Mouse (Mus musculus): ENCODE data around the gene Prkn. TPM values are rescaled to one million over a fixed set of nuclear protein-coding genes. Genes with fewer than 3 reads are reported as not detected.

Gene Prkn
- polyA plus RNA-seq, 1 experiment = 0.40 TPM

DNA sequence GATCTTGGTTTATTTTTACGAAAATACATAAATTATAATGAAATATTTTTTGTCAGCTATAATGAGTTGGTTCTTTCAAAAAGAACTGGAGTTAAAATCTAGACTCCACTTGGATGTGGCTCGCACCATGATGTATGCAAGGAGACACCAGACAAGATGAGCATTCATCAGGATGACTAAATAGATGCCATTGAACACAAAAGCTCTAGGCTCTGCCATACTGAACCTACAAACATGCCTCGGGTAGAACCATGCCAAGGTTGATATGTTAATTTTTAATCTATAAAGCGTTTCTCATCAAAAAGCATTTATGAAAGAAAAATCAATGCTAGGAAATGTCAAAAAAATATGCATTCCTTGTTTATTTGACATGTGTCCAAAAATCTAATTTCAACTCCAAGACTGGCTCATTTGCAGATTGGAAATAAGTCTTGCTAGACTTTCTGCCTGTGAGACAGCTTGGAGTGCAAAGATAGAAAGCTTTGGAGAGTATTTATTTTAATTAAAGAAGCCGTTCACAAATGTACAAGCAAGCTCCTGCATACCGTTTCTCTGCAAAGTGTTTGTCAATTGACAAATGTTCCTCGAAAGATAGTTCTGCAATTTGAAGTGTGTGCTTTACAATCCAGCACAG lies 1018.7 kb downstream of the Prkn start:
- DNase-seq (ENCODE audit: low read depth, low spot score) = no peak
- WGBS = 69% methylated on average over 7 of the region's 7 CpGs

DNA sequence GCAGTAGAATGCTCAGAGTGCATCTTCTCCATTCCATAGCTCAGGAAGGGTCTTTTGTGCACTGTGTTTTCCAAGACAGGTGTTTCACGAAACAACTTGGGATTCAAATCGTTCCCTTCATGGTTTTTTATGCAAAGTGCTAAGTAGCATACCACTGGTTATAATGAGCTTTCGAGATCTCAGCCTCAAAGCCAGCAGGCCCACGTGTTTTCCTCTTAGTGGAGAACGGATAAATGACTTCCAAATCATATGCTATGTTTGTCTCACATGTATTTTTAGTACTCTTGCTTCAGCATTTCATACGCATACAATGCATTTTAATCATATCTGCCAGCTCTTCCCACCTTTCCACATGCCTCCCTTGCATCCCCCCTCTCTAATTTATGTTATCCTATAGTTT lies 1021.0 kb downstream of the Prkn start:
- 85% methylated on average over 6 of the region's 6 CpGs for WGBS
- no peak for DNase-seq (ENCODE audit: low read depth, low spot score)

DNA sequence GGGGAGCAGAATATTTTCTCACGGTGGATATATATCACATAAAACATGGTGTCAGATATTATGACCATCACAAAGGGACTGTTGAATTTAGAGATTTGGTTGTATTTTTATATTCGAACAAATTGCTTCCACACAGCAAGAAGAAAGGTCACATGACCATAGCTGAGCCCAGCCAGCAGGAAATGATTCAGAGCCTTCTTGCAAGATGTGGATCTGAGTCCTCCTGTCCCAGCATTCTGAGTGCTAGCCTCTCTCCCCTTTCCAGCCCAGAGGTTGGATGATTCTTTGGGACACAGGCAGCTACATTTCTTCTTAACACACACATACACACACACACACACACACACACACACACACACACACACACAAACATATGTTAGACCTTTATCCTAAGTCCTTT lies 1022.2 kb downstream of the Prkn start:
- no peak for DNase-seq (ENCODE audit: low read depth, low spot score)
- 82% methylated on average over 2 of the region's 2 CpGs for WGBS

DNA sequence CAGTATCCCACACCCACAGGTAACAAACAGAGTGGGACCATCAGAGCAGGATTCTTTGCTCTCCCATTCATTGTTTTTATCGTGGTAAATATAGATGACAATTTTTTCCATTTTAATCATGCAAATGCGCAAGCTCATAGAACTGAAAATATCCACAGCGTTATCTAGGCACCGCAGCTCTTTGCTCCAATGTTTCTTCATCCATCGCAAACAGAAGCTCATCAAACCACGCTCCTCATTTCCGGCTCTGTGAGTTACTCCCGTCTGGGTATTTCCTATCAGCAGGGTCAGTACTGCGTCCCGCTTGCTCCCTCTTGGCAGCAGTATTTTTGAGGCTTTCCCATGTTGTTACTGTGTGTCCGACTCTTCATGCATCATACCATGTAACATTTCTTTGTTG lies 1022.8 kb downstream of the Prkn start:
- DNase-seq (ENCODE audit: low read depth, low spot score) = no peak
- WGBS = 92% methylated on average over 11 of the region's 11 CpGs

DNA sequence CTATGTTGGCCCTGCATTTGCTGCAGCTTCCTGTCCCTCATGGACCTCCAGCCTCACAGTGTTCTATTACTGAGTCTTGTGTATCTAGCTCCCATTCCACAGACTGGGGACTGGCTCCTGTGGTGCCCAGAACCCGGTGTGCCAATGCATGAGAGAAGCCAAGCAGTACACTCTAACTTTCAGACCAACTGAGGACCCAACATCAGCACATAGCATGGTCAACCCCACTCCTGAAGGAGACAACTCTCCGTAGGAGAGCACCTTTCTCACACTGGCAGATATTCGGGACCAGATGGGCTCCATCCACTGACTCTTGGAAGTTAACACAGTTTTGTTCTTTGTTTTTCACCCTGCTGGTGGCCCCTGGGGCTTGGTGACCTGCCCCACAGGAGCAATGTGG lies 1026.0 kb downstream of the Prkn start:
- no peak for DNase-seq (ENCODE audit: low read depth, low spot score)
- 79% methylated on average over 3 of the region's 3 CpGs for WGBS

DNA sequence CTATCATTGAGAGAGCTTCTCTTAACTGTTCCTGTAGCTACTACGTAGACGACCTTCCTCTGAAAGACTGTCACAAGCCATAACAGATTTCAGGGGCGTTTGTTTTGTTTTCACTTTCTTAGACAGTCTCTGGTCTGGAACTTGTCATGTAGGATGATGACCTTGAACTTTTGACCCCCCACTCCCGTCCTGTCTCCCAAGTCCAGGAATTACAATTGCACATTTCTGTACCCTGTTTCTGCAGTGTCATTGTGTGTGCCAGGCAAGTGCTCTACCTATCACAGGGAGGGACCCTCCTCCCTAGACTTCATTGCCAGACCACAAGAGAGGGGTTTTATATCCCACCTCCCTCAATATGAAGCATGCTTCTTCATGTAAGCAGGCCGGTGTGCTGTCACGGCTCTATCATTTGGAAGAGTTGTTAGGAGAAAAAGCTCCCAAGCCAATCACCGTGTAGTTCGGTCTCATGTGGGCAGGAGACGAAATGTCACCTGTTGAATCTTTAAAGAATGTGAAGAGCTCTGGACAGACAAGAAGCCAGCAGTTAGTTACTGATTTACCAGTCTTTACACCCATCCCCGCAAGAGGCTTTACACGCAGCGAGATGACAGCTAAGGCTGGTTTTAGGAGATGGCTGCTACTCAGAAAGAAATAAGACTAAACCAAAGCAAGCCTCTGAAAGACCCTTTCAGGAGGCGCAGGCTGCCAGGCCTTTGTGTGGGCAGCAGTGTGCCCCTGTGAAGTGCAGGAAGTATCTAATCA lies 1027.3 kb downstream of the Prkn start:
- DNase-seq (ENCODE audit: low read depth, low spot score) = no peak
- WGBS = 27% methylated on average over 13 of the region's 13 CpGs

DNA sequence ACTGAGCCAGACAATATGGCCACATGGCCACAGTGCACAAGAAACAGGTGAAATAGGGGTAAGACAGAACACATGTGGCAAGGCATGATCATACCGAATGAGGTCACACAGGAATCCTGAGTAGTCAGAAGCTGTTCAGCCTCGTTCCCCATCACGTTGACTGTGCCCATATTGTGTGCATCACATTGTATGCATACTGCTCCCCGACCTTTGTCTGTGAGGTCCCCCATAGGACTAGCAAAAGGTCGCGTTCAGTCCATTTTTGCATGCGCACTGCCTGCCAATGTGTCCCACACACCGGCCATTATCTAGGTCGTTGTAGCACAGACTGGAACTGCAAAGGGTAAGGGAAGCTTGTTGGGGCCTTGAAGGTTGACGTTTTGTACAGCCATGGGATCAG lies 1030.4 kb downstream of the Prkn start:
- DNase-seq (ENCODE audit: low read depth, low spot score) = no peak
- WGBS = 87% methylated on average over 10 of the region's 10 CpGs

DNA sequence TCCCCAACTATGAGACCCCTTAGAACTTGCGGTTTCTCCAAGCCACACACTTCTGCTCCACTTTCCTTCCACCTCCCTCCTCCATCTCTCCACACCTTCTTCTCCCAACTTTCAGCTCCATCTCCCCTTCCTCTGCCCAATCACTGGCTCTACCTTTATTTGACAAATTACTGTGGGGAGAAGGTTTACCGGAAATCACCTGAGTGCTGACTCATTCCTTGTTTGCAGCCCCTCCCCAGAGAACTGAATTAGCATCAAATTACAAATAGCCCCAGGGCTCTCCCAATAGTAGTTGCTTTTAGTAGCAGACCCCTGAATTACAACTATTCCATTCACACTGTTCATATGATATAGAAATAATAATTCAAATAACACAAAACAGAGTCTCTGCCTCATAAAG lies 1036.1 kb downstream of the Prkn start:
- no peak for DNase-seq (ENCODE audit: low read depth, low spot score)
- 63% methylated on average over 2 of the region's 2 CpGs for WGBS

DNA sequence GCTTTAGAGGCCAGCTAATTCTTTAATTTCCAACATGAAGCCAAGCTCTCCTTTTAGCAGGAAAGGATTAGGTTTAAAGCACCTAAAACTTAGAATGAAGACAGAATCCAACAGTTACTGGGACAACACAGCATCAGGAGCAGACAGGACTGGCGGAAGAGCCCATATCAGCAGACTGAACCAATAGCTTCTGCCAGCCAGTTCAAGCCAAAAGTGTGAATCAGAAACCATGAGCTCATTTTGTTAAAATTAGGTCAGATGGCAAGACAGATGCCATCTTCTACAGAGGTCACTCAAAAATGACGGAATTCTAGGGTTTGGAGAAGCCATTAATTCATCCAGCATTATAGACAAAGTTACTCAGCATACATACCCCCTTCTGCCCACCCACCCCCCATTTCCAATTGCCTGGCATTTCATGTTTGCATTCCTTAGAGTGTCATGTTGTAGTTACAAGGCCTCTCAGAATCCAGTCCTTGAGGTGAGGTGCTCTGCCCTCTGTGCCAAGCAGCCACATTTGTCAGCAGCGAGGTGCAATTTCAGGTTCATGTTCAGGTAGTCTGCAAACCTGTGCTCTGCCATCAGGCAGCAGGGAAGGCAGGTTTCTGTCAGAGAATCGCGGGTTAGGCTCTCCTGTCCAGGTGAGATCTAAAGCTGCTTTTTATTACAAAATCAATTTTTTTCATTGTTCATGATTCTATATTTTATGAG lies 1041.1 kb downstream of the Prkn start:
- DNase-seq (ENCODE audit: low read depth, low spot score) = no peak
- WGBS = 72% methylated on average over 5 of the region's 5 CpGs

DNA sequence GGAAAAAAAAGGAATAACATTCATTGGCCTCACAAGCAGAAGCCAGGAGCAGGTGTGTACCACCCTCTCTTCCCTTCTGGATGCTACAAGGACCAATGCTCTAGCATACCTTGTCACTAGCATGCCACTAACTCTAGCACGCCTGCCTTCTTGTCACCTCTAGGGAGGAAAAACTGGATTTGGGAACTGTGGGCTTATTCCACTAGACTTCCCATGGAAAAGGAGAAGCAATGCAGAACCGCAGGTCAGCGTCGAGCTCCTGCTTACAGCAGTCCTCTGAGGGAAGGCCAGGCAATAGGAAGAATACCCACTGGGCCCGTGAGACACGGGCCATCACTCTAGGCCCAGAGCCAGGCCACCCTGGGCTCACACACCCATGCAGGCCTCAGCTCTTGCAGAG lies 1045.4 kb downstream of the Prkn start:
- 94% methylated on average over 6 of the region's 6 CpGs for WGBS
- no peak for DNase-seq (ENCODE audit: low read depth, low spot score)

DNA sequence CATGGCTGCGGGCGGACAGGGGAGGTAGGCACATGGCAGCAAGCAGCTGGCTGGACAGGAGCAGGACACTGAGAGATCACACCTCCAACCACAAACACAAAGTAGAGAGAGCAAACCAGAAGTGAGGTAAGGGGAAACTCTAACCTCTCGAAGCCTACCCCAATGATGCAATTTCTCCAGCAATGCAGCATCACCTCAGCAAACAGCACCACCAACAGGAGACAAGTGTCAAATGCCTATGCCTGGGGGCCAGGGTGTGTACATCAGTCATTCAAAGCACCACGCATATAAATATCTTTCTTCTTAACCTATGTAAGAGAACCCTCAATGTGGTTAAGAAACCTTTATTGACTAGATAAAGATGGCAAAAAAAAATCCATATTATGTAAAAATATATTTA lies 1046.8 kb downstream of the Prkn start:
- 74% methylated on average over 4 of the region's 4 CpGs for WGBS
- no peak for DNase-seq (ENCODE audit: low read depth, low spot score)

DNA sequence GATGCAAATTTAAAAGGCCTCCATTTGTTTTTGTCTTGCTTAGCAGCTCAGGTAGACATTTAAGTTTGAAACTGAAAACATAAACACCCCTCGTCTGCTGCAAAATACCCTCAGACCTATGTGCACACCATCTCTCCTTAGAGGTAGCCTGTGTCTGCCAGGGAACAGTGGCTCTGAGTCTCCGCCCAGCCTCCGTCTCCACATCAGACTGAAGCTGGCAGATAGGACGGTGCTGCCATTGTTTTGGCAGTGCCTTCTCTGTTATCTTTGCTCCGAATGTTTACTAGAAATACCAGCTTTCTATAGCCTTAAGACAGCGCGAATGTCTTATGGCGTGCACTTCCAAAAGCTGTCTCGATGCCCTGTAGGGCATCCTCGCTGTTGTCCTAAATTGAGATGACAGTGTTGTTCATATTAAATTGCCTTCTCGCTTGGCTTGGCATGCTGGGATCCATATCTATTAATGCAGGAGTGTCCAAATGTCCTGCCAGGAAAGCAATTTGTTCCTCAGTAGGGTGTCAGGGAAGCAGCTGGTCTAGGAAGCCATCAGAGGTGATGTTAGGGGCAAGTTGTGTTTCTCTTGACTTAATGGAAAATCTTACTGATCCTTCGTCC lies 1047.5 kb downstream of the Prkn start:
- DNase-seq (ENCODE audit: low read depth, low spot score) = no peak
- 83% methylated on average over 12 of the region's 12 CpGs for WGBS

DNA sequence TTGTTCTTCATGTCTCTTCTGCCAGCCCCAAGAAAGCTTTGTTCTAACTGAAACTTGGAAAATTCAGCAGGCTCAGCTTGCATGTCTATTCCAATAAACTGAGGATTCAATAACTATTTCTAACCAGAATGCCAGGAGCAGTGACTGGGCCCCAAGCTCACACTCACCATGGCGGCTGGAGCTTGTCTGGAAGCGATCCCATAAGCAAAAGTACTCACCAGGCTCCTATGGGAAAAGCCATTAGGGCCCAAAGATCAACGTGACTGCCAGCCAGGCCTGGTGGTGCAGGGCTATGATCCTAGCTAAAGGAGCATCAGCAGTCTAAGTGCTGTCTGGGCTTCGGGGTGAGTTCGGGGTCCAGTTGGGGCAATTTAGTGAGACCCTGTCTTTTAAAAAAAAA lies 1048.6 kb downstream of the Prkn start:
- WGBS = 78% methylated on average over 5 of the region's 5 CpGs
- no peak for DNase-seq (ENCODE audit: low read depth, low spot score)

DNA sequence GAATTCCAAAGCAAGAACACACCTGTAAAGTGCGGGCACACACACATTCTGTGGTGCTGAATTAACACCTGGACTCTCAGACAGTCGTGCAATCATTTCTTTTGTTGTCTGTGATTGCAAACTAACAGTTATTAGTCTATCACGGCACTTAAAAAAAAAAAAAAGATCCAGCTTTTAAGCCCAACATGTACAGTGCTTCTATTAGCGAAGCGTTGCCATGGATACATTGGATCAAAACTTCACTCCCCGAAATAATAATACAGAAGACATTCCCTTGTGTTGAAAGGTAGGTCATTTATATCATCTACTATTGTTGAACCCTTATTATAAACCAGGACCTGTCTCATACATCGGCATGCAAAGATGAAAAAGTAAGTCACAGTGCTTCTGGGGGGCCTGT lies 1060.1 kb downstream of the Prkn start:
- DNase-seq (ENCODE audit: low read depth, low spot score) = no peak
- 83% methylated on average over 7 of the region's 7 CpGs for WGBS

DNA sequence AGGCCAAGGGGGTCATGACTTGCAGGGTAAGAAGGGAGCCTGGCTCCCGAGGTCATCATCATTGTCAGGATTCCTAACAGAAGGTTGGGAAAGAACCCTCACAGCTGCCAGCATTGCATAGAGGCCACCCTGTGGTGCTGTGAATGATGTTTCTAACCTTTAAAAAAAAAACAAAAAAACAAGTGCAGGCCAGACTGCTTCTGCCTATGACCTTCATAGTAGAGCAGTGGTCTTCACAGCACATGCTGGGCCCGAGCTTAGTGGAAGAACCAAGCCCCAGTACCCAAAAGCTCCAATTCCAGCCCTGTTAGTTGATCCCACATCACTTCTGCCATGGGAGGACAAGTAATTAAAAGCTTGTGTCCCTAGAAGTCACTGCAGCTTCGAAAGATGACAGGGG lies 1061.5 kb downstream of the Prkn start:
- no peak for DNase-seq (ENCODE audit: low read depth, low spot score)
- 55% methylated on average over 3 of the region's 3 CpGs for WGBS

DNA sequence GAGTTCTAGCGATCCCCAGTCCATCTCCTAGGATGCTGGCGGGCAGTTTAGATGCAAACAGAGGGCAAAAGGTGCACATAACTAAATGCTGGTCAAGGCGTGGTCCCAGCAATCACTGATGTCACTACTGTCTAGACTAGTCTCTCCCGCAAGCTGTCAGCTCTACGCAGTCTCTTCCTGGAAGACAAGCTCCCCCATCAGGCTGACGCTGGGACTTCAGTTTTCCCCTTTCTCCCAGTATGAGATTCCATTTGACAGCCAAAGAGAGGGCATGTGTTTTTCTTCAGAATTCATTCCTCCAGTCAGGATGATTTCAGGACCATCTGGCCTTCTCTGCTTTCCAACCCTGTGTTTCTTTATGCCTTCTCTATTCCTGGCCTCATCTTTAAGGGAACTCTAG lies 1062.8 kb downstream of the Prkn start:
- DNase-seq (ENCODE audit: low read depth, low spot score) = no peak
- WGBS = 50% methylated on average over 6 of the region's 6 CpGs

DNA sequence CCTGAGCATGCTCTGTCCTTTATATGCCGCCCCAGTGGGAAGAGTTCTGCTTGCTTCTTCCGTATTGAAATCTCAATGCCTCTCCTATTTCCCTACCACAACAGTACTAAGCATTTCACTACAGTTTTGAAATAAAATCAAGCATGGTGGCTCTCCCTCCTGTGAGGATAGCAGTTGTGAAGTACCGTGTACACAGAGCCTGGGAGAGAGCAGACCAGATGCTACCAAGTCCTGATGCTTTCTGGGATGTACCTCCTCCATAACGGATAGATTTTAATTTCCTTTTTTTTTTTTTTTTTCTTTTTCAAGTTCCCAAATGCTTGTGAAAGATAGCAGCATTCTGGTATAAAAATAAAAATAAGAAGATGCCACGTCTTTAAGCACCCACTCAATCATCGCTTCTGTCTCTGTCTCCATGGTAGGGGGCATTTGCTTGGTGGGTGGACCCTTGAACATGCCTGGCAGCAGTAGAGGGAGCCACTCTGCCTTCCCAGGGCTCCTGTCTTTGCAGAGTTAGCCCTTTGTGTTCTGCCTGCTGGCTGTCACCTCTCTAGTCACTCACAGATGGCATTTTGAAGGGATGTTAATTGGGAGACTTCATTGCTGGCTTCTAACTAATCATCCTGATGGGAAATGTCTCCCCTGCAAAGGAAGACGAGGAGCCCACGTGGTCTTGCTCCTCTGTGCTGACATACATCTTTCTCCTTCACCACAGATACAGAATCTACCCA lies 1070.6 kb downstream of the Prkn start:
- 70% methylated on average over 8 of the region's 8 CpGs for WGBS
- no peak for DNase-seq (ENCODE audit: low read depth, low spot score)

DNA sequence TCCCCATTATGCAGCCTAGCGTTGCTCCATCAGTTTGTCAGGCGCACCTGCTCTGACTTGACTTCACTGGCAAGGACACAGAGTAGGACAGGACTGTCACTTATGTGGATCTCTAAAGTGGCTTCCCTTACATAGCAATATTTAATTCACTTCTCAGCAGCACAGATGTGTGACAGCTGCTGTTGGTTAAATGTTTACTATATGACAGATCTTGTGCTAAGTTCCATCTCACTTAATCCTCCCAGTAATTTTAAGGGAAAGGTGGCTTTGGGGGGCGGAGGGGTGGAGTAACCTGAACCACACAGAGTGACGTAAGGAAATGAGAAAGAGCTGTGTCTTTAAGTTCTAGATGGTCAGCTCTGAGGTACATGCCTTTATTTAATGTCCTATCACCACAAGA lies 1072.0 kb downstream of the Prkn start:
- WGBS = 75% methylated on average over 4 of the region's 4 CpGs
- DNase-seq (ENCODE audit: low read depth, low spot score) = no peak

DNA sequence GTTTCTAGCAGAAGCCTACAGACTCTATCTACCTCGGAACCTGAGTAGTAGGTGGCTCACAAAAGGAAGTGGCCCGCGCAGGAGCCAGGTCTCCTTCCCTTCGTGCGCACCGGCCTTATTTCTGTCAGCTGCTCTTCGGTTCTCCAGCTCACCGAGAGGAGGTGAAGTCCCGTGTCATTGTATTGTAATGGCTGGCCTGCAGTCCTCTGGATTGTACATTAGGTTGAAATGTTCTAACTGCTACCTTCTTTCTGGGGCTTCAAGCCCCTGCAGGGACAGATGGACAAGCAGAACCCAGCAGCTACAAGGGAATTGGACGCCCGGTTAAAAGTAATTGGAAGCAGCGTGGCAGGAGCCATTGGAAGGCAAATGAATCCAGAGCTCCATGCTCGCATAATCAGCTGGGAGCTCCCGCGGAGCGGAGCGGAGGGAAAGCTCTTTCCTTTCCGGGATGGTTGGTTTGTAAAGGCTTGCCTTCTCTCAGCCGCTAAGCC lies 1072.7 kb downstream of the Prkn start:
- 5% methylated on average over 19 of the region's 19 CpGs for WGBS
- no peak for DNase-seq (ENCODE audit: low read depth, low spot score)

DNA sequence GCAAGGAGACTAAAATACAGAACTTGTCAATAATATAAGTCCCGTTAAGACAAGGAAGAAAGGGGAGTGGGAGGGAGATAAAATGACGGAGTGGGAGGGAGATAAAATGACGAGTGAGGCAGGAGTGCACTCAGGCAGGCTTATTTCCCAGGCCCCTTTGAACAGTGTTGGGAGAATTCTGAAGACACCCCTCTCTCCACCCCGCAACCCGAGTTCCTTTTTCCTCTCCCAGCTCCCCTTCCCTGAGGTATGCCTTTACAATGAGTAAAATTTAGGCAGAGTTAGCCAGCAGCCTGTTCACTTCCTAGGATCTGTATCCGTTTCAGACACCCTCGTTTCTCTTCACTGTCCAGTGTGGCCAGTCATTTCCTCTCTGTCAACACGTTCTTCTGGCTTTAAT lies 1073.4 kb downstream of the Prkn start:
- DNase-seq (ENCODE audit: low read depth, low spot score) = no peak
- WGBS = 24% methylated on average over 8 of the region's 8 CpGs

Data from large intestine, adult 2 months (tissue).